Mouse (Mus musculus): ENCODE measurements around the gene Ccnd3.
"Not testable (repeated sequence)": the region's sequence is repeated elsewhere in the genome, so short reads cannot be mapped to it uniquely, and the experiment has no call there.

The Ccnd3 gene

DNA sequence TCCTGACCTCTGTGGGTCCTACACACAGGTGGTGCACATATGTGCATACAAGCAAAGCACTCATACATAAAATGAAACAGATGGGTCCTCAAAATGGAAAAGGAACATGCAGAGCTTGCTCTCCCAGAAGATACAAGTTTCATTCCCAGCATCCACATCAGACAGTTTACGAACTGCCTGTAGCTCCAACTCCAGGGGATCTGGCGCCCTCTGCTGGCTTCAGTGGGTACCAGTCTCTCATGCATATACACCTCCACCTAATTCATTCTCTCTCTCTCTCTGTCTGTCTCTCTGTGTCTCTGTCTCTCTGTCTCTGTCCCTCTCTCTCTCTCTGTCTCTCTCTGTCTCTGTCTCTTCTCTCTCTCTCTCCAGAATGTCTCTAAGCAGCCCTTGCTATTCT is 22.4 kb upstream of the Ccnd3 start:
- no peak for DNase-seq (ENCODE audit: low read depth, low spot score)

DNA sequence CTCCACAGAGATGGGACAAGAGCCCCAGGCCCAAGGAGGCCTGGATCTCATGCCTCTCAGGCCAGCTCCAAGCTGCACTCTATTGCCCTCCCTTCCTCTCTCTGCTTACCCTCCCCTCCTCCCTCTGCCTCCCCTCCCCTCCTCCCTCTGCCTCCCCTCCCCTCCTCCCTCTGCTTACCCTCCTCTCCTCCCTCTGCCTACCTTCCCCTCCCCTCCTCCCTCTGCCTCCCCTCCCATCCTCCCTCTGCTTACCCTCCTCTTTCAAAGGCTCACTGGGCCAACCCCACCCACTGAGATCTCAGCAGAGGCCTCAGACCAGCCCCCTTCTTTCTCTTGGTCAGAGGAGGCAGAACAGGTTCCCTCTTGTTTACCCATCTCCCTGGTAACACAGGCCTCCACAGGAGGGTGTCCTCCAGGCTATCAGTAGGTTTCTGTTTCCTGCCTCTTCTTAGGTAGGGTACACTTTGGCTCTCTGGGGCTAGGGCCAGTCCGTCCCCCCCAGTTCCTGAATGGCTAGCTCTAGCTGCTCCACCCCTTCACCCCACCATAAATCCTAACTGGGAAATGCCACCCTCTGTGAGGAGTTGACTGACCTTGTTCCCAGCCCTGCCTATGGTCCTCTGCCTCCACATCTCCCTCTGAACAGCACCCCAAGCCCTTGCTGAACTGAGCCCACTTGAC is 20.5 kb upstream of the Ccnd3 start:
- DNase-seq (ENCODE audit: low read depth, low spot score), result no peak

DNA sequence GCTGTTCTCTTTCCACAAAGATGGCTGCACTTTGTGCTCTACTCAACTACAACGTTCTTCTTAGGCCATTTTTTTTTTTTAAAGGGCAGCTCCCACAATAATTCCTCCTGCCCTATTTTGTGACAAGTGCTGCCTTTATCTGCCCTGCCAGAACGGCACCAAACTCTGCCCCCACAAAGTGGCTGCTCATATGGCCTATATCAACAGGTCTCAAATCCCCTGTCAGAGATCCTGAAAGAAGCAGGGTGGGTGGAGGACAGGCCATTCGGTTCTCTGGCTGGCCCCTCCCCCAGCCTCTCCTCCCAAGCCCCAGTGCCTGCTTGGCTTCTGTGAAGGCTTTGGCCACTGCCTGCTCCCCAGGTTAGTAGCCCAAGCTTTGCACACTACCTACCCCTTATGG is 19.9 kb upstream of the Ccnd3 start:
- DNase-seq (ENCODE audit: low read depth, low spot score), result no peak

DNA sequence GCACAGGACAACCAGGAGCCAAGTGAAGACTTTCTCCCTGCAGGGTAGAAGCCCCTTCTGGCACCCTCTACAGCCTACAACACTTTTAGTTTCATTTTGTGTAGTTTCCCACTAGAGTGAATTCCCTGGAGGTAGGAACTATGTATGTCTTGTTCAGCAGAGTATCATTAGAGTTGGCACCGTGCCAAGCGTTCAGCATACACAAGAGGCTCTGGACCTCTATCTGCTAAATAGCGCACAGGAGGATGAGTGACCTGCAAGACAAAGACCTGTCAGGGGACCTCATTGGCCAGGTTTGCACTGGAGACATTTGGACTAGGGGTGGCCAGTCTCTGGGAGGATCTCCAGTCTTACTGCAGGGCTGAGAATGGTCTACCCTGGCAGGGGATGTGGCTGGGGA is 19.1 kb upstream of the Ccnd3 start:
- no peak for DNase-seq (ENCODE audit: low read depth, low spot score)

DNA sequence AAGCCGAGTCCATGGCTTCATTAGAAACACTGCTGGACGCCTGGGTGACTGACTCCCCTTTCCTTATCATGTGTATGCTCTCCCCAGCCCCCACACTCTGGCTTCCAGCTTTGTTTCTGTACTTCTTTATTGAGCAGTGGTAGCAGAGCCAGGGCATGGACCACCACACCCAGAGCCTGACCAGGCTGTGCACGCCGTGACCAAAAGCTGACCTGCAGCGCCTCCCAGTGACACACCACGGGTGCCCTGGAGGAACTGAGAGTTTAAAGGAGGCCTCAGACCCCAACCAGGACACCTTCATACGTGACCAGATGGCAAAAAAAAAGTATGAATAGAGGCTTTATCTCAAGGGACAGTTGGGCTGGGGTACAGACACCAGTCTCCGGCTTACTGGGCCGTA is 14.1 kb upstream of the Ccnd3 start:
- DNase-seq (ENCODE audit: low read depth, low spot score), result no peak

DNA sequence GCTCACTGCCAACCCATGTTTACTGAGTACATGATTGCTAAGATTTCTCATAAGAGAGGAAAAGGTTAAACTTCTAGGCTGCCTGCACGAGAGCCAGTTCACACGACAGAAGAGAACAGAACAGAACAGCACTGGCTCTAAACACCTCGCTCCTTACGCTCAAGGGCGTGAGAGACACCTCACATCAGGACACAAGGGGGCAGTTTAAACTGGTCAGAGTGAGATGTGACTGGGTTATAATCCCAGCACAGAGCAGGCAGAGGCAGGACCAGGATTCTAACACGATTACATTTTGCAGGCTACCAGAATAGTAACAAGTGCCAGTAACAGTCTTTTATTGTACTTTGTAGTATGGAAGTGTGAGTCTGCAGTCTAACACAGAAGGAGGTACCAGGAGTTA is 12.1 kb upstream of the Ccnd3 start:
- no peak for DNase-seq (ENCODE audit: low read depth, low spot score)

DNA sequence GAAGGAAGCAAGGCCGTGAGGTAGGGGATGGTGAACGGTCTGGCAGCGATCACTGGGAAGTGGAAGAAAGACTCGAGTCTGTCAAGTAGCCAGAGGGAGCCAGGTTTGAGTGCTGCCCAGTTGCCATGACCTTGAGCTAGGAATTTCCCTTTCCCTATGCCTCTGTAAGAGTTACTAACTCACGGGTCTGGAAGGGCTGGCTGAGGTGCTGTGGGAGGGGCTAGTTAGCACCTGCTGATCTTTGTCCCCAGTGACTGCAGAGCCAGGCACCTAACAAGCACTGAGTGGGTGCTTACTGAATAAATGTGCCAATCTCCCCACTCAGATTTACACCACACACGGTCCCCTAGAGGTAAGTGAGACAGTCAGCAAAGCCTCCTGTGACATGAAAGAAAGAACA is 11.2 kb upstream of the Ccnd3 start:
- no peak for DNase-seq (ENCODE audit: low read depth, low spot score)

DNA sequence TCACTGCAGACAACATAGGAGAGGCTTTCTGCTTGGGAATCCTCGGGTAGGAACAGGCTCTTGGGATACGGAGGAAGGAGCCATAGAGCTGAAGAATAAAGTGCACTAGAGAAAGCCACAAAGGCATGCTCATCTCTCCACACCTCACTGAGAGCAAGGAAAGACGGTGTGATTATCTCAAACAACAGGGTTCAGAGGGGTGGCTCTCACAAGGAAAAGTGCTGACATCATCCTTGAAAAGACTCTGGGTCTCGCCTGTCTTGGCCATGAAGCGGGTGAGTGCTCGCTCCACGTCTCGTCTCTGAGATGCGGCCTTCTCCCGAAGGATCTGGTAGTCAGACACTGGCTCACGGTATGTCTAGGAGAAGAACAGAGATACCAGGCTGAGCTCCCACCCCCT is 10.7 kb upstream of the Ccnd3 start:
- DNase-seq (ENCODE audit: low read depth, low spot score), result no peak

DNA sequence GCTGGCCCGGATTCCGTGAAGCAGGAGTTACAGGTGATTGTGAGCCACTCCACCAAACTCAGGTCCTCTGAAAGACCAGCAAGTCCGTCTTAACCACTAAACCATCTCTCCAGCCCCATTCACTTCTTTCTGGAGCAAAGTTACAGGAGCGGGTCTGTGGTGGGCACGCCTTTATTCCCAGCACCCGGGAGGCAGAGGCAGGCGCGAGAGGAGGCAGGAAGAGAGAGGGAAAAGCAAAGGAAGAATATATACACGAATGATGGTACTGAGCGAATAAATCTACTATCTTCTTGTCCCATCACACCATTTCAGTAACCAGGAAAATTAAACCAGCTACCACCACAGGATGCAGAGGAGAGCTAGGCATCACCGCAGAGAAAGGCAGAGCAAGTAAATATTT is 3.3 kb upstream of the Ccnd3 start:
- no peak for DNase-seq (ENCODE audit: low read depth, low spot score)

DNA sequence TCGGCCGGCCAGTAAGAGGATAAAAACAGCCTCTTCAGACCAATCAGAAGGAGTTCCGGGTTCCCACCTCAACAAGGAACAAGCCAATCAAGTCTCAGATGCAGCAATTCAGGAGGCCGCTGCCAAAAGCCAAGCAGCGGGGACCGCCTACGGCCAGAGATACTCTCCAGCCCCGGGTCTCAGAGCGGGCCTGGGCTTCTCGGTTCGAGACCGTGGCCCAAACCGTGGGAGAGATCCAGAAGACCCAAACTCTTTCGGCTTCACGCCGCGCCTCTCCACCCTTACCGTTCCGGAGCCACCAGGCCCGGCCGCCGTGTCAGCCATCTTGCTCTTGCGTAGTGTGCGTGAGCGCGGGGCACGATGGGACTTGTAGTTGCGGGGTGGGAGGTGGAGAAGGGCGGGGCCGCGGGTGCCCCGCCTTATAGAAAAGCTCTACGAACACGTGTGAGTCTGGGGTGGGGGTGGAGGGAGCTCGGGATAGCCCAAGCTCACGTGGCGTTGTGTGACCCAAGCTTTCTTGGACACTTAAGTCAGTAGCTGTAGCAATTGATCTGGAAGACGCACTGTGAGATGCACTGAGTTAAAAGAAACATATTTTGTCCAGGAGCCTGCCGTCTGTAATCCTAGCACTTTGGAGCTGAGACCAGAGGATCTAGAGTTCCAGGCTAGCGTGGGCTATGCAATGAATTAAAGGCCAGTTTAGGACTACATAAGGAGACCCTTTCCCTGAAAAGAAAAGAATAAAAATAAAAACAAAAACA is 2.7 kb upstream of the Ccnd3 start, which contains the start of gene Taf8:
Gene Taf8 (minus strand): TSS at position 347 of the 761 bp plus-strand sequence.
- peak; percentile 90 for DNase-seq (ENCODE audit: low read depth, low spot score)

DNA sequence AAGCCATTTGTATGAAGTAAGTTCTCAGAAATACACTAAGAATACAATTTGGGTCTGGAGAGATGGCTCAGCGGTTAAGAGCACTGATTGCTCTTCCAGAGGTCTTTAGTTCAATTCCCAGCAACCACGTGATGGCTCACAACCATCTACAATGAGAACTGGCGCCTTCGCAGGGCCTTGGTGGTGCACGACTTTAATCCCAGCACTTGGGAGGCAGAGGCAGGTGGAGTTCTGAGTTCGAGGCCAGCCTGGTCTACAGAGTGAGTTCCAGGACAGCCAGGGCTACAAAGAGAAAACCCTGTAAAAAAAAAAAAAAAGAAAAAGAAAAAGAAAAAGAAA is 2.2 kb upstream of the Ccnd3 start:
- DNase-seq (ENCODE audit: low read depth, low spot score), result not testable (repeated sequence)

DNA sequence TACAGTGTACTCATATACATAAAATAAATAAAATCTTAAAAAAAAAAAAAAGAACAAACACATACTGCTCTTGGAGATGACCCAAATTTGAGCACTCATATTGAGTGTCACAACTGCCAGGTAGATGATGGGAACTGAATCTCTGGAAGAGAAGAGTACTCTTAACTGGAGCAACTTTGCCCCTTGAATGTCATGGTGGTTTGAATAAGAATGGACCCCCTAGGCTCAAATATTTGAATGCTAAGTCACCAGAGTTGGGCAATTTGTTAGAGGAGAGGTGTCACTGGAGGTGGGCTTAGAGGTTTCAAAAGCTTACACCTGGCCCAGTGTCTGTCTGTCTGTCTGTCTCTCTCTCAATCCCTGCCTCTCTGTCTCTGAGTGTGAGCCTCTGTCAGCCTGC is 1.2 kb upstream of the Ccnd3 start:
- no peak for DNase-seq (ENCODE audit: low read depth, low spot score)

DNA sequence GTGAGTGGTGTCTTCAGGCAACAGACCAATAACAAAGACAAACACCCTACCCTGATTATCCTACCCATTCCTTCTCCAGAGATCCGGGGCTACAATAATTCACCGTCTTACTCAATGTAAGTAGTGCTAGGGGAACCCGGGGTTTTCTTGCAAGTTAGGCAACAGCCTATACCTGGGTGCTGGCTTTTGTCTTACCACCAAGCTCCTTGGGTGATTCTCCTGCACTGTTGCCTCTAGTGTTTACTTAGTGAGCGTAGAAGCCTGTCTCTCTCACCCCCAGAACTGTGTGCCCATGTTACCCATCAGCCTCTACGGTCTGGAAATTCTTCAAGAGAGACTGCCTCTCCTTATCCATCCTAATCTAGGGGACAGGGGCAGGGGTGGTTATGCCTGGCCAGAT is 623 bp upstream of the Ccnd3 start:
- no peak for DNase-seq (ENCODE audit: low read depth, low spot score)

DNA sequence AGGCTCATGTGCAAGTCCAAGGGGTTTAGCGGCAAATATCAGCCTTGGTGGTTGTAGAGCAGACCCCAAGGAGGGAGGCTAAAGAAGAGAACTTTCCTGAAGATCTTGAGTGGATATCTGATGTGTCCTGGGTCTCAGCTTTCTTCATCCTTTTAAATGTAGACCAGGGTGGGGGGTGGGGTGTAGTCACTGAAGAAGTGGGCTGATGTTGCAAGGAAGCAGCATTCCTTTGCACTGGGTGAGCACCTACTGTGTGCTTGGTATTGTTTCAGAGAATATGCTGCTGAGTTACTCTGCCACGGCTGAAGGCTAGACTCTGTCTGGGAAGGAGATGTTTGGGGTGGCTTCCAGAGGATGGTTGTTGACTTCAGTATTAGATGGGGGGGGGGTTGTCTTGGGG is 715 bp downstream of the Ccnd3 start:
- DNase-seq (ENCODE audit: low read depth, low spot score), result no peak

DNA sequence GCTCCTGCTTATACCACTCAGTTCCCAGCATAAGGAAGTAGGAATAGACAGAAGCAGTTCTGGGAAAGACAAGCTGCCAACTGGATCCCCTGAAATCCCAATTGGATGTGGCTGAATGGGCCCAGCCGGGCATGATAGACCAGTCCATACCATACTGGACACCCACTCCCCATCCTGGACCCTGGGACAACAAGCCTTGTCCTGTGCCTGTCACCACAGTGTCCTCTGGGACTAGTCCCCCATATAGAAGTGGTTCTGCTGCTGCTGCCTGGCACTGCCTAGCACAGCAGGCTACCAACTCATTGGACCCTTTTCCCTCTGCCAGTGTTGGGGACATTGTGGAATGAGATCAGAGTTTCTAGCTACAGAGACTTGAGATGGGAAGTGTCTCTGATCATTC is 1.2 kb downstream of the Ccnd3 start:
- DNase-seq (ENCODE audit: low read depth, low spot score), result no peak

DNA sequence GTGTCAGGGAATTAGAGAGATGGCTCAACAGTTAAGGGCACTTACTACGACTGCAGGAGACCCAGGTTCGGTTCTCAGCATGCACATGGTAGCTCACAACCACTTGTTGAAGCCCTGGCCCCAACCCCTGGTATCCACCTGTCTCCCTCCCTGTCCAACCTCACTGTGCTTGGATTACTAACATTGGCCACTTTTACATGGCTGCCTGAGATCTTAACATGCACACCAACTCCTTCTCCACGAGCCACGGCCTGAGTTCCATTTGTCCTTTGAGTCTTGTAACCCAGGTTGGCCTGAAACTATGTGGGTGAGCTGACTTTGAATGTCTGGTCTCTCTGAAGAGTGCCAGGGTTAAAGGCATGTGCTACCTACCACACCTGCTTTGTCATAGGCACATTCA is 1.8 kb downstream of the Ccnd3 start:
- DNase-seq (ENCODE audit: low read depth, low spot score), result no peak

DNA sequence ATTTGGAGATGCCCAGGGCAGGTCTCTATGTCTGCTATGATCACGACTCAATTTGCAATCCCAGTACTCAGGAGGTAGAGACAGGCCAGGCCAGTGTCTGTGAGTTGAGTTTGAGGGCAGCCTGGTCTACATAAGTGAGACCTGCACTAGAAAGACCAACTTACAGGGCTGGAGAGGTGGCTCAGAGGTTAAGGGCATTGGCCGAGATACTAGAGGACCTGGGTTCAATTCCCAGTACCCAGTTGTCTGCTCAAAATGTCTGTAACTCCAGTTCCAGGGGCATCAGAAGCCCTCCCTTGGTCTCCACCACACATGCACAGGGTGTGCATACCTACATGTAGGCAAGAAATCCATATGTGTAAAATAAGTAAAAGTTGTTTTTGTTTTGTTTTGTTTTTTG is 2.7 kb downstream of the Ccnd3 start:
- no peak for DNase-seq (ENCODE audit: low read depth, low spot score)

DNA sequence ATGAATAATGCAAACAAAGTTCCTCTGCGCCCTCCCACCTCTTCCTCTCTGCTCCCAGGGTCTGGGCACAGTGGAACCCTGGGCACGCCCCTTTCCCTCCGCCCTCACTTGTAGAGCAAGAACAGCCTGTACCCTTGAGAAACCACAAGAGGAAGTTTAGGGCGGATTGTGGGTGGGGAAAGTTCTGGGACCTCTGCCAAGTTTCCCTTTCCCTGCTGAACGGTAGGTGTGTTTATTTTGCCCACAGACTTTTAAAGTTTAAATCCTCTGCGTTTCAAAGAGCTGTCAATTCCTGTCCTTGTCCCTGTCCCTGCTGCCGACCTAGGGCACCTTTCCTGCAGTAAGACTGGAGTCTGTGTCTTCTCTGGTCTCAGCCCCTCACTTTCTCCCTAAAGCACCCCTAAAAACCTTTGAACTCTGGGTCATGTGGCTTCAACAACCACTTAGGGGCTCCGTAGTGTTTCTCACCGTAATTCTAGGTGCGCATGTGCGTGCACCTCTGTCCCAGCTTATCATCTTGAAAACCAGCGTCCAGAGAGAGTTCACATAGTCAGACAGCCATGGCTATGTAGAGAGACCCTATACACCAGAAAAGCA is 3.3 kb downstream of the Ccnd3 start:
- no peak for DNase-seq (ENCODE audit: low read depth, low spot score)

DNA sequence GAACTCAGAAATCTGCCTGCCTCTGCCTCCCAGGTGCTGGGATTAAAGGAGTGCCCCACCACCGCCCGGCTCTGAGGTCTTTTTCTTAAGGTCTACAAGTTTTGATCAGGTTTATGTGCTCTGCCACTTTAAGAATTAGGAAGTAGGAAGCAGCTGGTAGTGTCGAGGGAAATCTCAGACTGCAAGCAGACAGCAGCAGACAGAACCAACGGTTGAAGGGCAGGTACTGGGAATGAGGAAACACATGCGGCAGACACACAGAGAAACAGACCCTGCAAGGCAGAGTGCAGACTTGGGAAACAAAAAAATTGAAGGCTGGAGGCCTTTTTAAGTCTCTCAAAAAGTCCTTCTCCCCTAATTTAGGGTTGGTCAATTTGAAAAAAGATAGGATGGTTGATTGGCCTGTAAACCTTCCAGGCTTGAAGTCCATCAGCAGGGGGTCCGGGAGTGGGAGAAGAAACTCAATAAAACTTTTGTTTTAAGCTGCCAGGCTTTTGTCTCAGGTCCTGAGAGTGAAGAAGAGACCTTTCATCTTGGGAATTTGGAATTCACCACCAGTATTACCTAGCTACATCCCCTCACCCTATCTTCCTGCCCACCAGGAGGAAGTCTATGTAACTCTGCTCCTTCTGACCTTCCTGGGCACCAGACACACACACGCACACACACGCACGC is 4.3 kb downstream of the Ccnd3 start:
- DNase-seq (ENCODE audit: low read depth, low spot score), result no peak

DNA sequence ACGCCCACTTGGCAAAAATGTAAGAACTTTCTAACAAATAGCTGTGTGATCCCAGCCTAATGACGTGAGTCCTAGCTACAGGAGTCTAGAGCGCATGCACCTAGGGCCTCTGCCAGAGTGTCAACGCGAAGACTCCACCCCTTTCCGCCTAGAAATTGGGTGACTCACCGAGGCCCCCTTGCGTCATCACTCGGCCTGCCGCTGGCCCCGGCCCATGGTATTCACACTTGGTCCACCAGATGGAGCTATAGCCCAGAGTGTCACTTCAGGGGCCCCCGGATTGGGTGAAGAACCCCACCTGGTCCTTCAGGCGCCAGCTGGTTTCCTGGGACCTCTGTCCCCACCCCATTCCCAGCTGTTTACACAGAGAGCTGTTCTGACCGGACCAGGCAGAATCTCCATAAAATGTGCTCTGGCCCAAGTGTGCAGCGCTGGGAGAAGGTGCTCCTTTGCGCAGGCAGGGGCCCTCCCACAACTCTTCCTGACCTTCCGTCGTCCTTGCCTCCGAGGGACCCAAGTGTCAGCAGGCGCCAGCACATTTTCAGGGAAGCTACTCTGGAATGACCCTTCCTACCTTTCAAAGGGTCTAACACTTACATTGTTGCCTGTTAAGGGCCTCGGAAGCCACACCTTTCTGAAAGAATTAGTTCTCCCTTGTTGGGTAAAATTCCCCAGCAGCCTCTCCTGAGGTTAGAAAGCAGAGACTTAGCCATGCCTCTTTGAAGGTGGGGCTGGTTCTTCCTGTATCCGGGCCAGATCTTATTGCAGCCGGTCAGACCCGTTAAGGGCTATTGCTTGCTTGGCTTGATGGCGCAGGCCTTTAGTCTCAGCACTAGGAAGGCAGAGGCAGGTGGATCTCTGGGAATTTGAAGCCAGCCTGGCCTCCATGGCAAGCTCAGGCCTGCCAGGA is 6.5 kb downstream of the Ccnd3 start:
- DNase-seq (ENCODE audit: low read depth, low spot score), result peak; percentile 96

DNA sequence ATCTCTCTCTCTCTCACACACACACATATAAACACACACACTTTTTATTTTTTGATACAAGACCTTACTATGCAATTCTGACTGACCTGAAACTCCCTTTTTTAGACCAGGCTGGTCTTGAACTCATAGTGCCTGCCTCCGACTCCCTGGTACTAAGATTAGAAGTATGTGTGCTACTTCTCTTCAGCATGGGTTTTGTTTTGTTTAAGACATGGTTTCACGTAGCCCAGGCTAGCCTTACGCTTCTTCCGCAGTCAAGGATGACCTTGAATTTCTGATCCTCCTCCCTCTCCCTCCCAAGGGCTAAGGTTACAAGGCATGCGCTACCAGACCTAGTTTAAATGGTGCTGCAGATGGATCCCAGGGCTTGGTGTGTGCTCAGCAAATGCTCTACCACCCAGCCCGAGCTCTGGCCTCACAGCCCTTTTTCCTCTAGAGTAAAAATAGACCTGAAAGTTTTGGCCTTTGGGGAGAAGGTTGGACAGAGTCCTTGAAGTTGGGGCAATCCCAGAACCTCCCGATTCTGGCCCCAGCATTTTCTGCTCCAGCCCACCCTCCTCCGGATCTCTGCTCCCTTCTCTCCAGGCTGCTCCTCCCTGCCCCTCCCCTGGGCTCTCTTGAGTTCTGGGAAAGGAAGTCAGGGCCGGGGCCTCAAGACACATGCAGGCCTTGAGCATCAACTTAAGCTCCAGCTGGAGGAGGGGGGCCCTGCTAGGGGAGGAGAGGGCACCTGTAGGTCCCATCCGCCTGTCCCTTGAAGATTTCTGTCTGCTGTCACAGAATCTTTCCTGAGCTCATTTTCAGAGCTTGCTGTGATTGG is 8.3 kb downstream of the Ccnd3 start:
- DNase-seq (ENCODE audit: low read depth, low spot score), result no peak
